Mouse (Mus musculus): ENCODE measurements around the gene Gm20388.
A peak's percentile ranks its signal among the peaks of the same experiment; 100 is the strongest.
"Not testable (repeated sequence)": the region's sequence is repeated elsewhere in the genome, so short reads cannot be mapped to it uniquely, and the experiment has no call there.

Gm20388 gene

GRCm38 (mm10) chr8:123027786-123028185 lies 3117.1 kb downstream of the Gm20388 start:
- no peak for DNase-seq

- DNase-seq, result not testable (repeated sequence)
Measured at GRCm38 (mm10) chr8:123030091-123030490, 3119.4 kb downstream of the Gm20388 start.

GRCm38 (mm10) chr8:123031321-123031978 lies 3120.8 kb downstream of the Gm20388 start:
- no peak for DNase-seq

- DNase-seq, result no peak
Measured at GRCm38 (mm10) chr8:123032730-123033129, 3122.1 kb downstream of the Gm20388 start.

- DNase-seq, result no peak
Measured at GRCm38 (mm10) chr8:123033431-123033830, 3122.8 kb downstream of the Gm20388 start.

GRCm38 (mm10) chr8:123034171-123034570 lies 3123.5 kb downstream of the Gm20388 start:
- no peak for DNase-seq

GRCm38 (mm10) chr8:123036956-123037355 lies 3126.3 kb downstream of the Gm20388 start:
- DNase-seq, result peak; percentile 29

GRCm38 (mm10) chr8:123037487-123037886 lies 3126.8 kb downstream of the Gm20388 start:
- DNase-seq, result no peak

GRCm38 (mm10) chr8:123038351-123038750 lies 3127.7 kb downstream of the Gm20388 start:
- DNase-seq, result no peak

GRCm38 (mm10) chr8:123039376-123040109 lies 3128.9 kb downstream of the Gm20388 start:
- DNase-seq, result no peak

GRCm38 (mm10) chr8:123040110-123040650 lies 3129.5 kb downstream of the Gm20388 start:
- no peak for DNase-seq

- DNase-seq, result peak; percentile 82
Measured at GRCm38 (mm10) chr8:123041008-123041773, 3130.6 kb downstream of the Gm20388 start.

- no peak for DNase-seq
Measured at GRCm38 (mm10) chr8:123041774-123042105, 3131.1 kb downstream of the Gm20388 start.

GRCm38 (mm10) chr8:123042158-123042973 lies 3131.7 kb downstream of the Gm20388 start, which contains the start of gene Ankrd11:
Ankrd11 (minus strand) TSS chr8:123042277.
- peak; percentile 100 for DNase-seq

- no peak for DNase-seq
Measured at GRCm38 (mm10) chr8:123042974-123043625, 3132.5 kb downstream of the Gm20388 start.

GRCm38 (mm10) chr8:123043941-123044340 lies 3133.3 kb downstream of the Gm20388 start:
- peak; percentile 25 for DNase-seq

- not testable (repeated sequence) for DNase-seq
Measured at GRCm38 (mm10) chr8:123044743-123045425, 3134.2 kb downstream of the Gm20388 start.

GRCm38 (mm10) chr8:123046706-123047105 lies 3136.1 kb downstream of the Gm20388 start:
- no peak for DNase-seq

- no peak for DNase-seq
Measured at GRCm38 (mm10) chr8:123047827-123048226, 3137.2 kb downstream of the Gm20388 start.

GRCm38 (mm10) chr8:123048402-123048801 lies 3137.8 kb downstream of the Gm20388 start:
- no peak for DNase-seq

- DNase-seq, result no peak
Measured at GRCm38 (mm10) chr8:123051458-123051857, 3140.8 kb downstream of the Gm20388 start.
